Mouse (Mus musculus): ENCODE results near the gene Prss21. TPM values are rescaled to one million over a fixed set of nuclear protein-coding genes. Genes with fewer than 3 reads are reported as not detected.
A peak's percentile ranks its signal among the peaks of the same experiment; 100 is the strongest.

Gene Prss21
- polyA plus RNA-seq, 1 experiment = not detected

- H3K9me3 ChIP-seq (replicated peaks; ENCODE audit: control insufficient read depth, insufficient read depth, low read length, poor library complexity, severe bottlenecking) = no peaks in the 10 kb centered on the region
- H3K9ac ChIP-seq (ENCODE audit: low read depth, poor library complexity, severe bottlenecking) = no peak within 1 kb of the TSS
- no peaks in the 10 kb centered on the region for H3K27me3 ChIP-seq (ENCODE audit: control insufficient read depth, insufficient read depth, low read length, poor library complexity, severe bottlenecking)
- TF ChIP-seq POLR2A (IDR thresholded peaks at IDR 0.05; ENCODE audit: insufficient read depth, low read length) (no peak), EP300 (IDR thresholded peaks at IDR 0.05; ENCODE audit: insufficient read depth, low read depth, low read length) (no peak), CTCF (IDR thresholded peaks at IDR 0.05; ENCODE audit: low read depth, low read length) (no peak)
- H3K36me3 ChIP-seq (ENCODE audit: control insufficient read depth, insufficient read depth, low read length, poor library complexity, severe bottlenecking) = no peaks in the 10 kb centered on the region
- no peak within 1 kb of the TSS for H3K27ac ChIP-seq (ENCODE audit: insufficient read depth, low read length)
- H3K4me1 ChIP-seq (ENCODE audit: control insufficient read depth, insufficient read depth, low read length) = no peaks in the 10 kb centered on the region
- H3K4me3 ChIP-seq (ENCODE audit: low read depth, low read length) = peak within 1 kb of the TSS; percentile 17; the same call in 1 of the 2 replicates
Observed at GRCm38 (mm10) chr17:23836006-23836575, 31.8 kb upstream of the Prss21 start, which contains the start of gene Prss33. Gene Prss33, minus strand, starts transcription at chr17:23836056.

- Histone ChIP-seq H3K36me3 (ENCODE audit: control insufficient read depth, insufficient read depth, low read length, poor library complexity, severe bottlenecking) (no peaks in the 10 kb centered on the region), H3K27me3 (ENCODE audit: control insufficient read depth, insufficient read depth, low read length, poor library complexity, severe bottlenecking) (no peaks in the 10 kb centered on the region), H3K27ac (ENCODE audit: insufficient read depth, low read length) (no peak overlapping the region), H3K4me1 (ENCODE audit: control insufficient read depth, insufficient read depth, low read length) (no peaks in the 10 kb centered on the region), H3K9ac (ENCODE audit: low read depth, poor library complexity, severe bottlenecking) (no peak overlapping the region), H3K9me3 (replicated peaks; ENCODE audit: control insufficient read depth, insufficient read depth, low read length, poor library complexity, severe bottlenecking) (no peaks in the 10 kb centered on the region), H3K4me3 (ENCODE audit: low read depth, low read length) (no peak overlapping the region)
- TF ChIP-seq POLR2A (IDR thresholded peaks at IDR 0.05; ENCODE audit: insufficient read depth, low read length) = no peak
- peak; percentile 37 for TF ChIP-seq CTCF (IDR thresholded peaks at IDR 0.05; ENCODE audit: low read depth, low read length)
Observed at GRCm38 (mm10) chr17:23841145-23841544, 26.7 kb upstream of the Prss21 start.

GRCm38 (mm10) chr17:23843141-23843811 lies 24.6 kb upstream of the Prss21 start:
- Histone ChIP-seq H3K27ac (ENCODE audit: insufficient read depth, low read length) (no peak overlapping the region), H3K9me3 (replicated peaks; ENCODE audit: control insufficient read depth, insufficient read depth, low read length, poor library complexity, severe bottlenecking) (no peaks in the 10 kb centered on the region), H3K27me3 (ENCODE audit: control insufficient read depth, insufficient read depth, low read length, poor library complexity, severe bottlenecking) (no peaks in the 10 kb centered on the region), H3K9ac (ENCODE audit: low read depth, poor library complexity, severe bottlenecking) (peak overlapping the region; percentile 69), H3K4me3 (ENCODE audit: low read depth, low read length) (peak overlapping the region; percentile 72), H3K4me1 (ENCODE audit: control insufficient read depth, insufficient read depth, low read length) (no peaks in the 10 kb centered on the region), H3K36me3 (ENCODE audit: control insufficient read depth, insufficient read depth, low read length, poor library complexity, severe bottlenecking) (no peaks in the 10 kb centered on the region)
- no peak for TF ChIP-seq EP300 (IDR thresholded peaks at IDR 0.05; ENCODE audit: insufficient read depth, low read depth, low read length)
- peak; percentile 44 for TF ChIP-seq CTCF (IDR thresholded peaks at IDR 0.05; ENCODE audit: low read depth, low read length)

GRCm38 (mm10) chr17:23843812-23844273 lies 24.0 kb upstream of the Prss21 start, which contains the start of the genes Prss32 and Prss41:
Gene Prss32, plus strand, starts transcription at chr17:23843855.
Gene Prss41, minus strand, starts transcription at chr17:23844172.
- H3K4me1 ChIP-seq (ENCODE audit: control insufficient read depth, insufficient read depth, low read length) = no peaks in the 10 kb centered on the region
- peak within 1 kb of the TSS; percentile 69 for H3K9ac ChIP-seq (ENCODE audit: low read depth, poor library complexity, severe bottlenecking)

GRCm38 (mm10) chr17:23850028-23850427 lies 17.8 kb upstream of the Prss21 start:
- Histone ChIP-seq H3K36me3 (ENCODE audit: control insufficient read depth, insufficient read depth, low read length, poor library complexity, severe bottlenecking) (no peaks in the 10 kb centered on the region), H3K9me3 (replicated peaks; ENCODE audit: control insufficient read depth, insufficient read depth, low read length, poor library complexity, severe bottlenecking) (no peaks in the 10 kb centered on the region), H3K4me3 (ENCODE audit: low read depth, low read length) (no peak overlapping the region), H3K9ac (ENCODE audit: low read depth, poor library complexity, severe bottlenecking) (no peak overlapping the region), H3K27ac (ENCODE audit: insufficient read depth, low read length) (no peak overlapping the region), H3K27me3 (ENCODE audit: control insufficient read depth, insufficient read depth, low read length, poor library complexity, severe bottlenecking) (no peaks in the 10 kb centered on the region), H3K4me1 (ENCODE audit: control insufficient read depth, insufficient read depth, low read length) (no peaks in the 10 kb centered on the region)
- no peak for TF ChIP-seq CTCF (IDR thresholded peaks at IDR 0.05; ENCODE audit: low read depth, low read length)
- no peak for TF ChIP-seq EP300 (IDR thresholded peaks at IDR 0.05; ENCODE audit: insufficient read depth, low read depth, low read length)
- TF ChIP-seq POLR2A (IDR thresholded peaks at IDR 0.05; ENCODE audit: insufficient read depth, low read length) = no peak

More at GRCm38 (mm10) chr17:23843812-23844273, 24.0 kb upstream of the Prss21 start, which contains the start of the genes Prss32 and Prss41:
- H3K36me3 ChIP-seq (ENCODE audit: control insufficient read depth, insufficient read depth, low read length, poor library complexity, severe bottlenecking) = no peaks in the 10 kb centered on the region
- TF ChIP-seq CTCF (IDR thresholded peaks at IDR 0.05; ENCODE audit: low read depth, low read length) = peak; percentile 88
- TF ChIP-seq EP300 (IDR thresholded peaks at IDR 0.05; ENCODE audit: insufficient read depth, low read depth, low read length) = no peak
- no peak for TF ChIP-seq POLR2A (IDR thresholded peaks at IDR 0.05; ENCODE audit: insufficient read depth, low read length)
- H3K27me3 ChIP-seq (ENCODE audit: control insufficient read depth, insufficient read depth, low read length, poor library complexity, severe bottlenecking) = no peaks in the 10 kb centered on the region
- H3K4me3 ChIP-seq (ENCODE audit: low read depth, low read length) = peak within 1 kb of the TSS; percentile 72
- H3K27ac ChIP-seq (ENCODE audit: insufficient read depth, low read length) = no peak within 1 kb of the TSS
- H3K9me3 ChIP-seq (replicated peaks; ENCODE audit: control insufficient read depth, insufficient read depth, low read length, poor library complexity, severe bottlenecking) = no peaks in the 10 kb centered on the region
